Mouse (Mus musculus) gastrocnemius, postnatal 25 days (tissue): ENCODE data around the gene Vash1. TPM values are rescaled to one million over a fixed set of nuclear protein-coding genes. Genes with fewer than 3 reads are reported as not detected.

Experiments
- DNase-seq: peaks from one replicate; pipeline ENCODE4 v3.0.0; 2022
- total RNA-seq, 2 experiments: library from RNA; stranded (reverse); gene quantifications; 1 replicate in 1 of 2; 2 replicates in 1 of 2; pipeline ENCODE4 v1.2.3; 2021

Gene Vash1
- total RNA-seq, 2 experiments from 2014 or later: 10.3 to 11.8 TPM

DNA sequence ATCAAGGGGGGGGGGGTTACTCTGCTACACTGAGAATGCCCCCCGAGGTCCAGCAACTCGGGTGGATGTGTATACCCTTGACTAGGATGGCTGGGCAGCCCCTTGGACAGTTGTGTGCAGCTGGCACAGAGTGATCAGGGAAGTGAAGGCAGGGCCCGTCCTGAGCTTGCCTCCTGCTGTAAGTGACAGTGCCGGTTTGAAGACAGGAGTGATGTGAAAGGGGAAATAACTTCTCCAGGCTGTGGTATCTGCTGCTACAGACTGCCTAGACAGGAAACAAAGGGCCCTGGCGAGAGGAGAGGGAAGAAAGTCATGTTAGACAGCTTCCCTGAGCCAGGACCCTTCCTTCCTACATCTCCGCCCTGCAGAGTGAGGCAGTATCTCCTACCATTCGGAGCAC, 5.2 kb downstream of the Vash1 start:
- DNase-seq: no peak

- DNase-seq: no peak
These were observed 6.8 kb downstream of the Vash1 start for GRCm38 (mm10) chr12:86685275-86685674.

GRCm38 (mm10) chr12:86686551-86687330, 8.2 kb downstream of the Vash1 start:
- DNase-seq: no peak

DNA sequence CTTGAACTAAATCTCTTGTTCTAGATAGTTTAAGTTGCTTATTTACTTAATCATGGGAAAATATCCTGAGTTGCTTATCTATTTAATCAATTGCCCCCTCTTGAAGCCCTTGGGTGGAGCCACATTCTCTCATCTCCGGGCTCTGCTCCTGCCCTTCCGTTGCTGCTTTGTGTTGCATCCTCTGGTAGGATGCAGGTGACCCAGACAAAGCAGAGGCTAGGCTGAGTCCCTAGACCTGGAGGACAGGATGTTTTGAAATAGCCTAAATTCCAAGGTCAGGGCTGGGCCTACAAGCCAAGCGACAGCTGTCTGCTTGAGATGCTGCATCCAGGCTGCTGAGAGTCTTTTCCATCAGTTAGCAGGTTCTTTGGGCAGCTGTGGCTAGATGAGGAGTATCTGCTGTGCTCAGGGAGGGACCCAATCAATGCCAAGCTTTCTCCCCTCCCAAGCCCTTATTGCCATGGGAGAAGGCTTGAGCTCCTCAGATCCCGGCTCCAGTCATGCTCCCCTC, 9.0 kb downstream of the Vash1 start:
- DNase-seq: no peak

GRCm38 (mm10) chr12:86687971-86688573, 9.6 kb downstream of the Vash1 start:
- DNase-seq: peak; percentile 25

DNA sequence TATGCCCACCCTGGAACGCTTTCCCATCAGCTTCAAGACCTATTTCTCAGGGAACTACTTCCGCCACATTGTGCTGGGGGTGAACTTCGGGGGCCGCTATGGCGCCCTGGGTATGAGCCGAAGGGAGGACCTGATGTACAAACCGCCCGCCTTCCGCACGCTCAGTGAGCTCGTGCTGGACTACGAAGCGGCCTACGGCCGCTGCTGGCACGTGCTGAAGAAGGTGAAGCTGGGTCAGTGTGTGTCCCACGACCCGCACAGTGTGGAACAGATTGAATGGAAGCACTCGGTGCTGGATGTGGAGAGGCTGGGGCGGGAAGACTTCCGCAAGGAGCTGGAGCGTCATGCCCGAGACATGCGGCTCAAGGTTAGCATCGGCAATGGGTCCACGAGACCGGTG, 10.4 kb downstream of the Vash1 start:
- no peak for DNase-seq

GRCm38 (mm10) chr12:86690700-86691485, 12.4 kb downstream of the Vash1 start:
- DNase-seq: no peak

DNA sequence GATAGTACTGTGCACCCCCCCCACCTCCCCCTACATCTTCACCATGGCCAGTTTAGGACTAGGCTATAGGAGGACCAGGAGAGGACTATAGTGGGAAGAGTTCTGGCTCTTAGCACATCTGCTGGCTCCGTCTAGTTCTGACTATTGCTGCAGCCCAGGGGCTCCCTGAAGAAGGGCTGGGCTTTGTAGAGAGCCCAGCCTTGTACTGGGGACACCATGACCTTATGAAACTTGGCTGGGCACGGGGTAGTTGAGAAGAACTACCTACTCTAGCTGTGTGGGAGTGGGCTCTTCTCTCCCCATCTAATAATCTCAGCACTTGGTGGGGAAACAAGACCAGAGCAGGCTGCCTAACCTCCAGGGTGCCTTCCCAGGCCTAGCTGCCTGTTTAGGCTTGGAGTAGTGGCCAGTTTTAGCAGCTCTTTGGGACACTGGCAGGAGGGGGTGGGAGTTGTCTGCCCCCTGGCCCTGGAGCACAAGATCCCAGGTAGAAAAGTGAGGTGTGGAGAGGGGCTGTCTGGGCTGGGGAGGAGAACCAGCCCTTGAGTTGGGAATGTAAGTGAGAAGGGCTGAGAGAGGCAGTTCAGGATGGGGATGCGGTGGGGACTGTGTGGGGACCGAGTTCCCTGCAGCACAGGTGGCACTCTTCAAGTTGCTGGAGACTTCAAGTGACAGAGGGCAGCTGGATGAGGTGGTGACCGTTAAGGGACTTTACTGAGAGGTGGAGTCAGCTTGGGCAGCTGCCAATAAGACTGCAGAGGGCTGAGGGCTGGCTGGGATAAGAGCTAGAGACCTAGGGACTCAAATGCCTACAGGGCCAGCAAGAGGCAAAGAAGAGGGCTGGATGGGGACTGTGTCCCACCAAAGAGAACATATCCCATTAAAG, 14.2 kb downstream of the Vash1 start:
- DNase-seq: no peak

- DNase-seq: no peak
These were observed 14.9 kb downstream of the Vash1 start for GRCm38 (mm10) chr12:86693389-86693788.

DNA sequence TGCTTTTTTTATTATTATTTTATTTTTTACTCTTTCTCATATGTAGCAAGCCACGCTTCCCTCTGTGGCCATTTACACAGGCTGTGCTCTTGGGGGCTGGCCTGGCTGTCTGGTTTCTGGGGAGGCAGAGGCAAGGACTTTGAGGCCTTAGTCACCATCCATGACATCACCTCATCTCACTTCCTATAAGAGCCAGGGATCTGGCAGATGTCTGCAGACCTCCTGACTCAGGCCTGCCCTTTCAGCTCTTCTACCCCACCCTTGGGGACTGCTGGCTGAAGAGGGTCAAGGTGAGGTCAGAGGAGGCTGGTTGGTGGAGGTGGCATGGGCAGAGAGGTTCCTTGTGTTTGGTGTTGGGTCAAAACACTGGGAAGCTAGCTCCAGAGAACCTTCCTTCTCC, 15.9 kb downstream of the Vash1 start:
- no peak for DNase-seq

GRCm38 (mm10) chr12:86697996-86698395, 19.5 kb downstream of the Vash1 start:
- DNase-seq: no peak

DNA sequence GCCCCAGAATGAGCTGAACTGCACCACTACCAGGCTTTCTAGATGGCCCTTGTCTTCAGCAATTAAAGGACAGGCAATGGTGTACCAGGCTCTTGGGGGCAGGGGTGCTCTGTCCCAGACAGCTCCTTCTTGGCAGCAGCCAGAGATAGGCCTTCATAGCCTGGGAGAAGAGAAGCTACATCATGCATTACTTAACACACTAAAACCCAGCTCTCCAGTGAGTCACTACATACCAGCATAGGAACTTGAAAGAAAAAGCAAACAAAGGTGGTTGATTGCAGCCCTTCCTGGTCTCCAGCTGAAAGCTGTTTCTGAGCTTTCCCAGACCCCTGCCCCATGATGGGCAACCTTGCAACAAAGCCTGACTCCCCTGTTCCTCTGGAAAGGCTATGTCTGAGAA, 20.0 kb downstream of the Vash1 start:
- DNase-seq: no peak

- DNase-seq: no peak
These were observed 21.7 kb downstream of the Vash1 start for GRCm38 (mm10) chr12:86699965-86700926.

DNA sequence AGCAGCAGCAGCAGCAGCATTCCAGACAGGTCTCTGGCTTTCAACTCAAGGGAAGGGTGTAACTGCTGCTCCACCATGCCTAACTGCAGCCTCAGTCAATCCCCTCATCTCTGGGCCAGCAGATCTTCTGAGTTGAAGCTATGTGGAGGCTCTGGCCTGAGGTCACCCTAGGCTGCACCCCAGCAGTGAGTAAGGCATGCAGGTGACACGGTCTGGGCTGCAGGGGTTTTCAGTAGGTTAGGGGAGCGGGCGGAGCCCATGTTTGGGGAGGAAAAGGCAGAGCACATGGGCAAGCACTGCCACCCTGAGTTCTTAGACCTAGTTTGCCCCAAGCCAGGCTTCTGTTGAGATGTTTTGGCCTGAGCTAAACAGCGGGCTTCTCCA, 22.4 kb downstream of the Vash1 start:
- DNase-seq: no peak

GRCm38 (mm10) chr12:86701491-86701890, 23.0 kb downstream of the Vash1 start:
- no peak for DNase-seq

DNA sequence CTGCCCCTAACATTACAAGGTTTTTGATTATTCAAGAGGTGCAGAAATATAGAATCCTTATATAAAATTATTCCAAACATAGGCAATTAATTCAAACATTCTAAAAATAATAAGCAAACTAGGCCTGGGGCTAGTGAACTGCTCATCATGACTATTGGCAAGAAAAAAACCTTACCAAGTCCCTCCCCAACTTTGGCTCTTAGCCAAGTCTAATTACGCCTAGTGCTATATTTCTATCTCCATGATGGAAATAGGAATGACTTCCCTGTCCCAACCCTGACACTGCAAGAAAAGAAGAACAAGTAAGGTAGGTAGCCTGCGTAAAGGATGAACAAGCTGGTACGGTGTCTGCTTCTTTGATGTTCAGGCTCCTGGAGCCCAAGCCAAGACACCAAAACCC, 24.2 kb downstream of the Vash1 start:
- DNase-seq: no peak

DNA sequence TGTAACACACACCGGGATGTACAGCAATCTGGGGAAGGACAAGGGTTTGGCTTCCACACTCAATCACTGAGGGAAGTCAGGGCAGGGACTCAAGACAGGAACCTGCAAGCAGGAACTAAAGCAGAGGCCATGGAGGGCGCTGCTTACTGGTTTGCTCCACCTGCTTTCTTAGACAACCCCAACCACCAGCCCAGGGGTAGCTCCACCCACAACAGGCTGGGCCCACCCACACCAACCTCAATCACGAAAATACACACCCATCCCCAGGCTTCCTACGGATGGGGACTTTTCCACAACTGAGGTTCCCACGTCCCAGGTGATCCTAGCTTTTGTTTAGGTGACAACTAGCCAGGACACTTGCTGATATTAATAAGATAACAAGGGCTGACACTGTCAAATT, 27.3 kb downstream of the Vash1 start:
- no peak for DNase-seq

DNA sequence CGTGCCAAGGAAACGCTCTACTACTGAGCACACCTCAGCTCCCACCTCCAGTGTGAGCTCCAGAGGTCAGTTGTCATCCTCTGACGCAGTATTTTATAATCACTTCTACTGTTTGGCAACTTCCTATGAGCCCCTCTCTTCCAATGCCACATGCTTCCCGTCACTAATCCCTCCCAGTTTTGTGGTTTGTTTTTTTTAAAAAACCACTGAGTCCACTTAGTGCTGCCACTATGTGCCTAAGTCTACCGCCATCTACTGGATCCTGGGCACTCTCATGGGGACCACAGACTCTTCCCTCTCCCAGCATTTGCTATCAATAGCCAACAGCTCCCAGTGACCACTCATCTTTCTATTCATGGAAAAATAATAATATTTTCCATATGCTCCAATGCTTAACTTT, 35.5 kb downstream of the Vash1 start:
- DNase-seq: no peak

- peak; percentile 39 for DNase-seq
These were observed 36.9 kb downstream of the Vash1 start for GRCm38 (mm10) chr12:86715401-86715800.

DNA sequence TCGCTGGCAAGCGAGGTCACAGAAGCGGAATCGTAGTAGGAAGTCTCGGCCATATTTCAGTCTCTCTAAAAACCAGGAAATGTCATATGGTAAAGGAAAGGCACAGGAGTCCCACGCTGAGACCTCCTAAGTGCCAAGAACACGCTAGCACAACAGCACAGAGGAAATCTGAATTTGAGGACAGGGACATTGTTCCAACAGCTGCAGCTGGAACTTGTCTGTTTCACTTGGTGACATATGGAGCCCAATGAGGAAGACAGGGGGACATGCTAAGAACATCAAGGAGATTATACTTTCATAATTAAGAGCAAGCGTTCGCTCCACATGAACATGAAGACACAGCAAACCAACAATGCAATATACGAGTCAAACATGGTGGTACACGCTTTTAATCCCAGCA, 38.5 kb downstream of the Vash1 start:
- DNase-seq: no peak
